Mouse (Mus musculus) stomach, embryonic 16.5 days (tissue): ENCODE results near the gene Wtip. TPM values are rescaled to one million over a fixed set of nuclear protein-coding genes. Genes with fewer than 3 reads are reported as not detected.
"Not testable (repeated sequence)": the region's sequence is repeated elsewhere in the genome, so short reads cannot be mapped to it uniquely, and the experiment has no call there.

Source experiments
- ATAC-seq: fragments of 200-750 bp; cut with Nextera tagmentation; 2 replicates; pipeline ENCODE4 v1.8.0; 2017; ENCODE audit warnings: moderate number of reproducible peaks, moderate TSS enrichment; ENCODE audit not compliant: insufficient read depth, low FRiP score
- H3K27ac ChIP-seq: fragments of 300-500 bp; sonication (generic); 2 replicates; pipeline ENCODE4 v1.5.1; 2014; ENCODE audit warnings: low read length
- H3K27me3 ChIP-seq: fragments of 300-500 bp; sonication (generic); 2 replicates; pipeline ENCODE4 v1.6.1; 2014; ENCODE audit warnings: low read length, control low read depth, mixed read lengths; ENCODE audit not compliant: control insufficient read depth, insufficient read depth
- H3K36me3 ChIP-seq: fragments of 300-500 bp; sonication (generic); 2 replicates; pipeline ENCODE4 v1.6.1; 2014; ENCODE audit warnings: low read length; ENCODE audit not compliant: control insufficient read depth, insufficient read depth
- H3K4me1 ChIP-seq: fragments of 300-500 bp; sonication (generic); 2 replicates; pipeline ENCODE4 v1.6.1; 2014; ENCODE audit warnings: low read length, control low read depth, mixed read lengths; ENCODE audit not compliant: control insufficient read depth, insufficient read depth
- H3K4me2 ChIP-seq: fragments of 300-500 bp; sonication (generic); 2 replicates; pipeline ENCODE4 v1.6.1; 2014; ENCODE audit warnings: low read depth, low read length, mixed read lengths
- H3K4me3 ChIP-seq: fragments of 300-500 bp; sonication (generic); replicated peaks from 2 replicates; pipeline ENCODE4 v1.5.1; 2014; ENCODE audit warnings: mild to moderate bottlenecking, low read length
- H3K9ac ChIP-seq: fragments of 300-500 bp; sonication (generic); 2 replicates; pipeline ENCODE4 v1.6.1; 2014; ENCODE audit warnings: low read length
- H3K9me3 ChIP-seq: fragments of 300-500 bp; sonication (generic); replicated peaks from 2 replicates; pipeline ENCODE4 v1.6.1; 2016; ENCODE audit warnings: low read length, control low read depth; ENCODE audit not compliant: control insufficient read depth
- WGBS: fragments of 180-500 bp; shearing (Covaris S2); extraction: QIAGEN DNeasy Blood & Tissue Kit; methylation state at CpG from one replicate; pipeline ENCODE4 v1.1.7; 2014; 5-methylcytosine and 5-hydroxymethylcytosine counted together
- polyA plus RNA-seq: library from polyadenylated mRNA; unstranded; fragments of >200 nt; fragmentation: Nextera tagmentation; extraction: Ambion mirVana; gene quantifications from 2 replicates; pipeline ENCODE4 v1.2.1, GENCODE M21; 2015

Wtip gene
- polyA plus RNA-seq = 4.2 and 4.3 TPM in 2 replicates

DNA sequence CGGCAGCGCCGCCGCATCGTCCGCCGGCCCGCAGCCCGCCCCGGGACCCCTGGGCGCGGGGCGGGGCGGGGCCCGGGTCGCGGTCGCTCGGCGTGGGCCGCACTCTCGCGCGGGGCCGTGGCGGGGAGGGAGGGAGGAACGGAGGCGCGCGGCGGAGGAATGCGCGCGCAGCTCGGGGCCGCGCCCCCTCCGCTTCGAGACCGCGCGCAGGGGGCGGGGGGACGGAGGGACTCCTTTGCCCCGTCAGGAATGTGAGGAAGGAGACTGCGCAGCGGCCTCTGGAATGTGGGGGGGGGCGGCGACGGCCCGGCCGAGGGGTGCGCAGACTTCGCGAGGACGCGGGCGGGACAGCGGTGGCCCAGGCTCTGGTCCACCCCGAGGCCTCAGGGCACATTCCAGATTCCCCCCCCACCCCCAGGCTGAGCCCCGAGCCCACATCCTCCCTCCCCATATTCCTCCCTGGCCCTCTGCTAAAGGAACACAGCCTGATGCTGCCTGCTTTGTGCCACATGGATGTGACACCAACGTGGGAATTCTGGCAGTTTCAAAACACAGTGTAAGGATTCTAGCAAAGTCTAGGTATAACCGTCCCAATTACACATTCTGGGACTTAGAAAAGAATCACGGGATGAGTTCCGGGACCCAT lies at the start of gene Wtip:
Gene Wtip (minus strand): TSS at position 152 of the 646 bp plus-strand sequence.
- Histone ChIP-seq H3K36me3 (no peaks in the 10 kb centered on the region), H3K9me3 (no peaks in the 10 kb centered on the region), H3K27ac (peak within 1 kb of the TSS; percentile 79), H3K4me1 (peaks cover 18% of the 10 kb centered on the region), H3K27me3 (no peaks in the 10 kb centered on the region), H3K4me2 (peak within 1 kb of the TSS; percentile 68), H3K9ac (peak within 1 kb of the TSS; percentile 95), H3K4me3 (peak within 1 kb of the TSS; percentile 80)
- WGBS = 2% methylated on average over 30 of the region's 65 CpGs
- peak; percentile 90 for ATAC-seq

DNA sequence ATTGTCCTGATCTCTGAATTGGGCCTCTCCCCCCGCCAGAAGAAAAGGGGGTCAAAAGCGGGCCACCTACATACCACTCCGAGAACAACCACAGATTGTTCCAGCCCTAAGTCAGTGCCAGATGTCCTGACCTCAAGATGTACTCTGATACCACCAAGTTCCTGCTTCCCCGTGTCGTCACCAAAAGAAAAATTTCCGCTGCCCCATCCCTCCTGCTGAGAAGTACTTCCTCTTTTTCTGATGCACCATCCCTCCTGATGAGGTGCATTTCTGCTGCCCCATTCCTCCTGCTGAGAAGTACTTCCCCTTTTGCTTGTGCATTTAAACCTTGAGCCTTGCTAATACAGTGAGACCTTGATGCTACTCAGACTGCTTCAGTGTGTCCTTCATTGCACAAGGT lies 43.2 kb upstream of the Wtip start:
- not testable (repeated sequence) for H3K9me3 ChIP-seq, H3K27me3 ChIP-seq, H3K9ac ChIP-seq, H3K27ac ChIP-seq, ATAC-seq, H3K4me2 ChIP-seq, H3K36me3 ChIP-seq, H3K4me3 ChIP-seq, H3K4me1 ChIP-seq
- 80% methylated on average over 6 of the region's 6 CpGs for WGBS

DNA sequence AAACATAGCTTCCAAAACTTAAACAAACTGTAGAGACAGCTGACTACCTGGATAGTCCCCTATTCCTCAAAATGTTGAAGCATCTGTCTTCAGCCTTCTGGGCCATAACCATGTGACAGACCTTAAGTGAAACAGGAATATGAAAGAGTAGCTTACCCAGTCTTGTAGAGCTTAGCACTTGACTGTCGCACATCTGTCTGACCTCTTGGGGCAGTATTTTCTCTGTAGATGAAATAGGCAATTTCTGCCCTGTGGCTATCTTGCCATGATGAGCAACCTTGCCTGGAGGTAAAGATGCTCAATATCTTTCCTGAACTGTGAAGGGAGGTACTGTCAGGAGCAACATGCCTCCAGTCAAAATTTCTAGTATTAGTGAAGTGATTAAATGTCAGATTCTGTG lies 39.2 kb upstream of the Wtip start:
- H3K9ac ChIP-seq = no peak overlapping the region
- H3K36me3 ChIP-seq = no peaks in the 10 kb centered on the region
- H3K27ac ChIP-seq = no peak overlapping the region
- 70% methylated on average over 1 of the region's 1 CpGs for WGBS
- H3K4me2 ChIP-seq = no peak overlapping the region
- ATAC-seq = no peak
- H3K4me1 ChIP-seq = peaks cover 4% of the 10 kb centered on the region; the same call in 1 of the 2 replicates
- H3K27me3 ChIP-seq = no peaks in the 10 kb centered on the region
- no peak overlapping the region for H3K4me3 ChIP-seq
- no peaks in the 10 kb centered on the region for H3K9me3 ChIP-seq

DNA sequence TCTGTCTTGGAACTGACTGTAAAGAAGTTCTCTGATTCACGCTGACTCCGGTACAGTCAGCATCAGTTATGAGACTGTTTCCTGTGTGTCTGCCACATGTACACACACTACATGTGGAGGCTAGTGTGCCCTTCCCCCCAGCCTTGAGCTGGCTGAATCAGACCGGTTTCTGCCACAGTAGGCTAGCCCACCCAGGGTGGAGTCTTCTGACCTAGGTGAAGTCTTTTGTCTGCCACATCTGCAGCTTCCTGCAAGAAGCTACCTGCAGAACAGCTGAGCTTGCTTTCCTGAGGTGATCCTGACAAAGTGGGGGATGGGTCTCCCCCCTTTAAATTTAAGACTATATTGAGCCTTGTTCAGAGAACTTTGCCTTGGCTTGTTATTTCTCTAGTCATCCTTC lies 36.4 kb upstream of the Wtip start, which contains the start of gene Uba2:
Gene Uba2 (minus strand): TSS at position 146 of the 400 bp plus-strand sequence.
- H3K4me3 ChIP-seq = peak within 1 kb of the TSS; percentile 97
- H3K36me3 ChIP-seq = 0 out of 2 replicates have a peak, but pooled peaks cover 4% of the 10 kb centered on the region
- no peaks in the 10 kb centered on the region for H3K27me3 ChIP-seq
- peak within 1 kb of the TSS; percentile 96 for H3K9ac ChIP-seq
- 67% methylated on average over 3 of the region's 3 CpGs for WGBS
- peak within 1 kb of the TSS; percentile 90 for H3K27ac ChIP-seq
- ATAC-seq = no peak
- H3K4me1 ChIP-seq = peaks cover 8% of the 10 kb centered on the region
- H3K4me2 ChIP-seq = peak within 1 kb of the TSS; percentile 64
- H3K9me3 ChIP-seq = no peaks in the 10 kb centered on the region

- 11% methylated on average over 30 of the region's 30 CpGs for WGBS
- Histone ChIP-seq H3K36me3 (peaks cover 7% of the 10 kb centered on the region; the same call in 1 of the 2 replicates), H3K4me3 (peak overlapping the region; percentile 97), H3K27me3 (no peaks in the 10 kb centered on the region), H3K9me3 (no peaks in the 10 kb centered on the region), H3K4me2 (peak overlapping the region; percentile 64), H3K27ac (peak overlapping the region; percentile 90), H3K4me1 (peaks cover 8% of the 10 kb centered on the region), H3K9ac (peak overlapping the region; percentile 96)
- peak; percentile 96 for ATAC-seq
Observed at GRCm38 (mm10) chr7:34168470-34169251, 35.6 kb upstream of the Wtip start.

- peak overlapping the region; percentile 97 for H3K4me3 ChIP-seq
- peak overlapping the region; percentile 64 for H3K4me2 ChIP-seq
- peak; percentile 75 for ATAC-seq
- peak overlapping the region; percentile 90 for H3K27ac ChIP-seq
- H3K27me3 ChIP-seq = no peaks in the 10 kb centered on the region
- under 1% methylated on average over 54 of the region's 54 CpGs for WGBS
- H3K9me3 ChIP-seq = no peaks in the 10 kb centered on the region
- peak overlapping the region; percentile 96 for H3K9ac ChIP-seq
- H3K4me1 ChIP-seq = peaks cover 8% of the 10 kb centered on the region
- H3K36me3 ChIP-seq = peaks cover 14% of the 10 kb centered on the region
Observed at GRCm38 (mm10) chr7:34167766-34168469, 34.9 kb upstream of the Wtip start.

DNA sequence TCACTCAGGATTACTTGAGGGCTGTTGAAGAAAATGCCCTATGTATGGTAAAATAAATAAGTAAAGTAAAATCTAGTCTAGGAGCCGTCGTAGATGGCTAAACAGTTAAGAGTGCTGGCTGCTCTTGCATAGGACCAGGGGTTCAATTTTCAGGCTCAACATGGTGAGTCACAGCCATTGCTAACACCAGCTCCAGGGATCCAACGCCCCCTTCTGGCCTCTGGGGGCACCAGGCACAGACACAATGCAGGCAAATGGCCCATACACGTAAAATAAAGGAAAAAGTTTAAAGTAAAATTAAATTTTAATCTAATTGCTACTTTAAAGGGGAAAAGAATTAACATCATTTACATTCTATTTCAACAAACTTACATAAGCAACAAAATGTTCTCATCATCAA lies 33.8 kb upstream of the Wtip start:
- no peak overlapping the region for H3K27ac ChIP-seq

GRCm38 (mm10) chr7:34165999-34166398 lies 32.9 kb upstream of the Wtip start:
- H3K4me3 ChIP-seq = no peak overlapping the region
- H3K9ac ChIP-seq = no peak overlapping the region
- ATAC-seq = no peak
- H3K9me3 ChIP-seq = no peaks in the 10 kb centered on the region
- 70% methylated on average over 3 of the region's 3 CpGs for WGBS
- no peak overlapping the region for H3K27ac ChIP-seq
- H3K36me3 ChIP-seq = peaks cover 32% of the 10 kb centered on the region
- H3K4me2 ChIP-seq = no peak overlapping the region
- peaks cover 8% of the 10 kb centered on the region for H3K4me1 ChIP-seq
- H3K27me3 ChIP-seq = no peaks in the 10 kb centered on the region

More for the DNA sequence above, 33.8 kb upstream of the Wtip start:
- 47% methylated on average over 4 of the region's 4 CpGs for WGBS
- Histone ChIP-seq H3K36me3 (peaks cover 23% of the 10 kb centered on the region), H3K27me3 (no peaks in the 10 kb centered on the region), H3K4me1 (peaks cover 8% of the 10 kb centered on the region), H3K4me2 (peak overlapping the region; percentile 25), H3K9ac (no peak overlapping the region), H3K9me3 (no peaks in the 10 kb centered on the region), H3K4me3 (no peak overlapping the region)
- no peak for ATAC-seq
